Mouse (Mus musculus) C2C12 (cell line): Measurements from ENCODE around the gene Cd59a. TPM values are rescaled to one million over a fixed set of nuclear protein-coding genes. Genes with fewer than 3 reads are reported as not detected.

Experiments used
- H3K27me3 ChIP-seq: one replicate; pipeline ENCODE4 v1.6.1; 2011; ENCODE audit not compliant: control insufficient read depth, insufficient read depth, insufficient read length
- H3K36me3 ChIP-seq: one replicate; pipeline ENCODE4 v1.6.1; 2011; ENCODE audit not compliant: control insufficient read depth, insufficient read depth
- H3K4me3 ChIP-seq: one replicate; pipeline ENCODE4 v1.5.1; 2011; ENCODE audit warnings: mild to moderate bottlenecking, control low read depth; ENCODE audit not compliant: poor library complexity, insufficient read depth, severe bottlenecking
- H3K79me2 ChIP-seq: one replicate; pipeline ENCODE4 v1.6.1; 2011; ENCODE audit not compliant: control insufficient read depth, insufficient read depth
- H3K79me3 ChIP-seq: one replicate; pipeline ENCODE4 v1.6.1; 2011; ENCODE audit warnings: low read depth, control low read depth
- H3ac ChIP-seq: one replicate; pipeline ENCODE3; 2011; ENCODE audit warnings: low read depth; ENCODE audit not compliant: control insufficient read depth, insufficient read length
- CEBPB ChIP-seq: IDR thresholded peaks from one replicate; pipeline ENCODE4 v1.6.1; 2011; ENCODE audit warnings: low read depth, mild to moderate bottlenecking, control low read depth, moderate library complexity
- CTCF ChIP-seq: IDR thresholded peaks from one replicate; pipeline ENCODE4 v1.5.1; 2011; ENCODE audit not compliant: control insufficient read depth, insufficient read depth, insufficient read length
- FOSL1 ChIP-seq: IDR thresholded peaks from one replicate; pipeline ENCODE4 v1.8.0; 2011; ENCODE audit warnings: mild to moderate bottlenecking, low read length; ENCODE audit not compliant: poor library complexity, insufficient read depth, severe bottlenecking
- MAX ChIP-seq: IDR thresholded peaks from one replicate; pipeline ENCODE4 v1.6.1; 2011; ENCODE audit warnings: mild to moderate bottlenecking, control low read depth
- MYOD1 ChIP-seq: IDR thresholded peaks from one replicate; pipeline ENCODE4 v1.6.1; 2011; ENCODE audit warnings: low read depth; ENCODE audit not compliant: control insufficient read depth, insufficient read length
- MYOG ChIP-seq: IDR thresholded peaks from one replicate; pipeline ENCODE4 v1.6.1; 2011; ENCODE audit not compliant: control insufficient read depth, insufficient read length; ENCODE audit errors: extremely low read depth
- USF1 ChIP-seq: IDR thresholded peaks from one replicate; pipeline ENCODE4 v1.6.1; 2011; ENCODE audit warnings: low read depth, mild to moderate bottlenecking, control low read depth, moderate library complexity
- polyA plus RNA-seq: library from polyadenylated mRNA; unstranded; fragments of >200 nt; fragmentation: generic; extraction: Trizol; gene quantifications from one replicate; pipeline ENCODE4 v1.2.1, GENCODE M21; 2012; ENCODE audit warnings: missing spikeins

Cd59a gene
- polyA plus RNA-seq, 1 experiment = 2.2 TPM

DNA sequence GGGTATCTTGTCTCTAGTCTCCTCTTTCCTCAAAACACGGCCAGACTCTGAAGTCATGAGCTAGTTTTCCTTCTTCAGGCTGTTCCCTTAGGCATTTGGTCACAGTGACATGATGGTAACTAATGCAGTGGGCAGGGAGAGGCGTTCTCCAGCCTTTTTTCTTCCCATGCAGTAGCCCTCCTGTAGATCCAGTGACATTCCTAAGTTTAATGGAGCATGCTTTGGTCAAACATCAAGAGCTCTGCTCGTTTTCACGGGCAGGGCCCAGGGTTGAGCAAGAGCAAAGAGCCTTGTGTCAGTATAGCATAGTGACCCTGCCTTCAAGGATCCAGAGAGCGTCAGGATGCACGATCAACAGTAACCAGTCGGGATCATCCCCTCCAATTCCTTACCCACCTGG lies 67.8 kb downstream of the Cd59a start:
- H3K4me3 ChIP-seq = no peak overlapping the region
- no peaks in the 10 kb centered on the region for H3K79me2 ChIP-seq
- TF ChIP-seq MAX (no peak), FOSL1 (no peak), USF1 (no peak), MYOD1 (no peak), CEBPB (no peak), MYOG (no peak), CTCF (no peak)
- no peaks in the 10 kb centered on the region for H3K27me3 ChIP-seq
- no peaks in the 10 kb centered on the region for H3K36me3 ChIP-seq
- no peak overlapping the region for H3ac ChIP-seq
- no peaks in the 10 kb centered on the region for H3K79me3 ChIP-seq

DNA sequence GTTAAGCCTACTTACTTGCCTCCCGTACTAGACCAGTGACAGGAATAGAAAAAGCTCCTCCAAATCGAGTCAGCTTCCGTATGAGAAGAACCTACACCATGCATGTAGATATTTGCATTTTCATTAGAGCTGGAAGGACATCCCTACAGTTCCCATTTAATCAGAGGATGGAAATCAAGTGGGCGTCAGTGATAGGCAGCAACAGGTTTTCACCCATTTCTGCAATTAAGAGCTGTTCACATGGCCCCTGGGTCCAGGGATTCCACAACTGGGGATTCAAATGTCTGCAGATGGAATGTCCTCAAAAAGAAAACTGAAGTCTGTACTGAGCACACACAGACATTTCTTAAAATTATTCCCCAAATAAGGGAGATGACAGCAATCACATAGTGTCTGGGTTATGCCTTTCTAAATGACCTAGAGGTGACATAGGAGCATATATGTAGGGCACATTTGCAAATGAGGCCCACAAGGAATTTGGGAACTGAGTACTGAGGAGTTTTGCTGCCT lies 68.4 kb downstream of the Cd59a start:
- TF ChIP-seq MYOG (no peak), MYOD1 (no peak), MAX (no peak), CEBPB (no peak), FOSL1 (no peak), USF1 (no peak), CTCF (no peak)
- H3K4me3 ChIP-seq = no peak overlapping the region
- H3K36me3 ChIP-seq = no peaks in the 10 kb centered on the region

More for the DNA sequence above, 68.4 kb downstream of the Cd59a start:
- H3K79me2 ChIP-seq = no peaks in the 10 kb centered on the region
- H3K27me3 ChIP-seq = no peaks in the 10 kb centered on the region
- H3K79me3 ChIP-seq = no peaks in the 10 kb centered on the region
- H3ac ChIP-seq = no peak overlapping the region

Other genes starting within 250 kb of the Cd59a start
- gene Lmo2, start 137.8 kb upstream of the Cd59a start, polyA plus RNA-seq = not detected
- 8.5 TPM for gene Fbxo3, start 68.1 kb upstream of the Cd59a start, polyA plus RNA-seq
- 0.11 TPM for gene 4931422A03Rik, start 67.4 kb upstream of the Cd59a start, polyA plus RNA-seq
- not detected for gene Gm10912, start 30.0 kb upstream of the Cd59a start, polyA plus RNA-seq
- gene Gm10799, start 27.3 kb upstream of the Cd59a start, polyA plus RNA-seq = not detected
- gene Cd59b, start 26.0 kb upstream of the Cd59a start, polyA plus RNA-seq = not detected
- gene A930018P22Rik, start 27.0 kb downstream of the Cd59a start, polyA plus RNA-seq = 0.13 TPM